Mouse (Mus musculus) erythroblast, embryonic 14.5 days (primary cell): ENCODE measurements around the gene Nemp1.

ENCODE experiments used
- GATA1 ChIP-seq: IDR thresholded peaks from 2 replicates; pipeline ENCODE4 v1.6.1; 2012; ENCODE audit warnings: low read length, inconsistent platforms, mixed read lengths
- TAL1 ChIP-seq: IDR thresholded peaks from 3 replicates; pipeline ENCODE4 v1.6.1; 2012; ENCODE audit warnings: low read length, inconsistent platforms, mixed read lengths

DNA sequence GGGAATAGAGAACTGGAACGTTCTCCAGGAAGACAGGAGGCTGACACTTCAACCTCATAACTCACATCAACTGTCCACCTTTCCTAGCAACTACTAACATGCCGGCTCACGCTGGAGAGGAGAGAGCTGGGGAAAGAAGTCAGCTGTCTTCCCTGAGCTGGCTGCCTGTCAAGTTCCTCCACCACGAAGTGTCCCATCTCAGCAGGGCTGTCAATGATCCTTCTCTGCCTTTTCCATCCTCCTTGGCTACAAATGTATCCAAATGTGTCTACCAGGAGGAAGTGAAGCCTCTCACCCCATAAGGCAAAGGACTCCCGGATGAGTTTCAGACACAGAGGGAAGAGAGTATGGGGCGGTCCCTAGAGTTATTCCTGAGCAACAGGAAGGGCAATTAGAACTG is 48.5 kb upstream of the Nemp1 start:
- TF ChIP-seq GATA1 = no peak
- TF ChIP-seq TAL1 = no peak
